Mouse (Mus musculus): ENCODE measurements around the gene Ctns.

DNA sequence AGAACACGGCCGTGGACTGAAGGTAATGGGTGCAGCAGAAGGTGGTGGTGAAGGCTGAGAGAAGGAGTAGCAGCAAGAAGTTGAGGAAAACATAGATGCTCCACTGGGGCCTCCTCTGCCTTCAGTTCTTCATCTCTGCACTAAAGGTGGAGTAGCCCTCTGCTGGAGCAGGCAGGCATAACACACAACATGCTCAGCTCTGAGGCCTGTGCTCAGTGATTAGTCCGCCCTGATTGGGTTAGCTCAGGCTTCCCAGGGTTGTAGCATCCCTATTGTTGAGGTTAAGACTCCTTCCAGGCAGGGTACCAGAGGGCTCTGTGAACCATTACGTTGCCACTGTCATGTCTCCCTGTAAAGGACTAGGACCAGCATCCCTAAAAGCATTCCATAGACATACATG is 29.6 kb downstream of the Ctns start:
- no peak for TF ChIP-seq JUN (IDR thresholded peaks at IDR 0.05; ENCODE audit: insufficient read depth, low read depth, low read length)
- no peak for TF ChIP-seq E2F4 (IDR thresholded peaks at IDR 0.05; ENCODE audit: insufficient replicate concordance, low read depth, low read length)
- no peak for TF ChIP-seq CHD2 (IDR thresholded peaks at IDR 0.05; ENCODE audit: low read length)
- no peak for TF ChIP-seq ZKSCAN1 (IDR thresholded peaks at IDR 0.05; ENCODE audit: borderline replicate concordance, low read depth, low read length)
- peak; percentile 86 to 91 for TF ChIP-seq CTCF (conservative IDR thresholded peaks at IDR 0.05 in 1 of 2, IDR thresholded peaks at IDR 0.05 in 1 of 2; ENCODE audit: low read depth in 2 of 2, low read length in 2 of 2)
- TF ChIP-seq POLR2AphosphoS2 (IDR thresholded peaks at IDR 0.05; ENCODE audit: low read depth, low read length) = no peak
- no peak for TF ChIP-seq USF2 (conservative IDR thresholded peaks at IDR 0.05; ENCODE audit: low read depth, low read length)
- peak; percentile 63 for TF ChIP-seq RAD21 (IDR thresholded peaks at IDR 0.05; ENCODE audit: low read depth, low read length)
- no peak for TF ChIP-seq MEF2A (IDR thresholded peaks at IDR 0.05; ENCODE audit: borderline replicate concordance, low read depth, low read length)

All from CH12.LX (cell line).